Mouse (Mus musculus): Measurements from ENCODE around the gene Rexo1. TPM values are rescaled to one million over a fixed set of nuclear protein-coding genes. Genes with fewer than 3 reads are reported as not detected.

Gene Rexo1
- polyA plus RNA-seq, 1 experiment from 2014 or later, result 32.9 TPM

DNA sequence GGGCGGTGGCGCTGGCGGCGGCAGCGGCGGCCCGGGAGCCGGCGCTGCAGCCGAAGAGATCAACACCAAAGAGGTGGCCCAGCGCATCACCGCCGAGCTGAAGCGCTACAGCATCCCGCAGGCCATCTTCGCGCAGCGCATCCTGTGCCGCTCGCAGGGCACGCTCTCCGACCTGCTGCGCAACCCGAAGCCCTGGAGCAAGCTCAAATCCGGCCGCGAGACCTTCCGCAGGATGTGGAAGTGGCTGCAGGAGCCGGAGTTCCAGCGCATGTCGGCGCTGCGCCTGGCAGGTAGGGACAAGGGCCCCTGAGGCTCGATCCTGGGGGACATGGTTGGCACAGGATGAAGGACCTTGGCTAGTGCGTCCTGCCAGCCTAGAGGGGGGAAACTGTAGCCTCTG, 65.5 kb downstream of the Rexo1 start:
- Histone ChIP-seq H3K4me2 (replicated peaks) (peak overlapping the region; percentile 85), H3K9ac (no peak overlapping the region)
- WGBS, result under 1% methylated on average over 26 of the region's 35 CpGs

DNA sequence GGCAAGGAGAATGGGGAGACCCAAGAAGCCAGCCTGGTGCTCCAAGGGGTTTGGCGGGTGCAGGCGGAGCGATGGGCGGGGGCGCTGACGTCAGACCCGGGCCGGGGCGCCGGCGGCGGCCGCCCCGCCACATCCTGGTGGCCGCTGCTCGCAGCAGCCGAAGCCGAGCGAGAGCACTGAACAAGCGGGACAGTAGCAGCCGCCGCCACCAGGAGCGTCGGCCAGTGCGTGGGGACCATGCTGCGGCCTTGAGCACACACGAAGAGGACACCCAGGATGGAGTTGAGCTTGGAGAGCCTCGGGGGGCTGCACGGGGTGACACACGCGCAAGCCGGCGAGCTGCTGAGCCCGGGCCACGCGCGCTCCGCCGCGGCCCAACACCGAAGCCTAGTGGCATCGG, 66.6 kb downstream of the Rexo1 start, which contains the start of gene Onecut3:
Gene Onecut3, plus strand, starts transcription at position 104 of the 400 bp plus-strand sequence.
- Histone ChIP-seq H3K4me3 (peak within 1 kb of the TSS; percentile 40), H3K27me3 (peaks cover 99% of the 10 kb centered on the region), H3K4me1 (peaks cover 23% of the 10 kb centered on the region), H3K27ac (no peak within 1 kb of the TSS), H3K9me3 (no peaks in the 10 kb centered on the region), H3K9ac (peak within 1 kb of the TSS; percentile 33; the same call in 1 of the 2 replicates), H3K36me3 (no peaks in the 10 kb centered on the region), H3K4me2 (replicated peaks) (peak within 1 kb of the TSS; percentile 85)
- ATAC-seq (ENCODE audit: insufficient number of reproducible peaks, insufficient read depth, low FRiP score, low TSS enrichment), result no peak
- WGBS, result 0% methylated on average over 39 of the region's 42 CpGs

More for the DNA sequence above, 65.5 kb downstream of the Rexo1 start:
- Histone ChIP-seq H3K36me3 (no peaks in the 10 kb centered on the region), H3K9me3 (no peaks in the 10 kb centered on the region), H3K4me1 (peaks cover 23% of the 10 kb centered on the region), H3K27ac (no peak overlapping the region), H3K27me3 (peaks cover 99% of the 10 kb centered on the region), H3K4me3 (peak overlapping the region; percentile 40; the same call in 1 of the 2 replicates)
- ATAC-seq (ENCODE audit: insufficient number of reproducible peaks, insufficient read depth, low FRiP score, low TSS enrichment), result no peak

Small RNA genes lying within 50 kb of the gene (microRNA-seq; reads per million reads assigned to microRNA genes)
- not detected for gene Mir6912

Other genes with a start within 250 kb of the Rexo1 start
- gene 2310011J03Rik, start 241.0 kb downstream of the Rexo1 start, polyA plus RNA-seq (2016; fragmentation: Nextera tagmentation; extraction: Ambion mirVana), result 50.0 and 50.3 TPM in 2 replicates
- 4.5 and 5.1 TPM in 2 replicates for gene Pcsk4, start 232.1 kb downstream of the Rexo1 start, polyA plus RNA-seq (2016; fragmentation: Nextera tagmentation; extraction: Ambion mirVana)
- 4.2 and 5.7 TPM in 2 replicates for gene Reep6, start 231.6 kb downstream of the Rexo1 start, polyA plus RNA-seq (2016; fragmentation: Nextera tagmentation; extraction: Ambion mirVana)
- 1.0 and 2.2 TPM in 2 replicates for gene Adamtsl5, start 213.1 kb downstream of the Rexo1 start, polyA plus RNA-seq (2016; fragmentation: Nextera tagmentation; extraction: Ambion mirVana)
- 0.87 and 1.2 TPM in 2 replicates for gene Plk5, start 205.1 kb downstream of the Rexo1 start, polyA plus RNA-seq (2016; fragmentation: Nextera tagmentation; extraction: Ambion mirVana)
- 13.1 and 14.9 TPM in 2 replicates for gene Mex3d, start 173.9 kb downstream of the Rexo1 start, polyA plus RNA-seq (2016; fragmentation: Nextera tagmentation; extraction: Ambion mirVana)
- gene Mbd3, start 162.0 kb downstream of the Rexo1 start, polyA plus RNA-seq (2016; fragmentation: Nextera tagmentation; extraction: Ambion mirVana), result 332 and 349 TPM in 2 replicates
- gene Uqcr11, start 154.7 kb downstream of the Rexo1 start, polyA plus RNA-seq (2016; fragmentation: Nextera tagmentation; extraction: Ambion mirVana), result 403 and 464 TPM in 2 replicates
- 251 and 258 TPM in 2 replicates for gene Tcf3, start 127.9 kb downstream of the Rexo1 start, polyA plus RNA-seq (2016; fragmentation: Nextera tagmentation; extraction: Ambion mirVana)
- gene Onecut3, start 66.7 kb downstream of the Rexo1 start, polyA plus RNA-seq (2016; fragmentation: Nextera tagmentation; extraction: Ambion mirVana), result 0.10 and 0.13 TPM in 2 replicates
- gene Atp8b3, start 22.4 kb downstream of the Rexo1 start, polyA plus RNA-seq (2016; fragmentation: Nextera tagmentation; extraction: Ambion mirVana), result 0.19 and 0.23 TPM in 2 replicates
- 12.4 and 12.5 TPM in 2 replicates for gene Klf16, start 15.8 kb upstream of the Rexo1 start, polyA plus RNA-seq (2016; fragmentation: Nextera tagmentation; extraction: Ambion mirVana)
- gene Abhd17a, start 28.8 kb upstream of the Rexo1 start, polyA plus RNA-seq (2016; fragmentation: Nextera tagmentation; extraction: Ambion mirVana), result 123 and 125 TPM in 2 replicates
- gene Scamp4, start 41.3 kb upstream of the Rexo1 start, polyA plus RNA-seq (2016; fragmentation: Nextera tagmentation; extraction: Ambion mirVana), result 77.4 and 80.6 TPM in 2 replicates
- 7.0 and 7.8 TPM in 2 replicates for gene Adat3, start 41.3 kb upstream of the Rexo1 start, polyA plus RNA-seq (2016; fragmentation: Nextera tagmentation; extraction: Ambion mirVana)
- 4.7 and 5.9 TPM in 2 replicates for gene Gm49322, start 44.5 kb upstream of the Rexo1 start, polyA plus RNA-seq (2016; fragmentation: Nextera tagmentation; extraction: Ambion mirVana)
- gene Csnk1g2, start 61.3 kb upstream of the Rexo1 start, polyA plus RNA-seq (2016; fragmentation: Nextera tagmentation; extraction: Ambion mirVana), result 250 and 263 TPM in 2 replicates
- 109 and 110 TPM in 2 replicates for gene Btbd2, start 95.5 kb upstream of the Rexo1 start, polyA plus RNA-seq (2016; fragmentation: Nextera tagmentation; extraction: Ambion mirVana)
- gene Mknk2, start 116.6 kb upstream of the Rexo1 start, polyA plus RNA-seq (2016; fragmentation: Nextera tagmentation; extraction: Ambion mirVana), result 117 and 122 TPM in 2 replicates
- gene Mob3a, start 140.4 kb upstream of the Rexo1 start, polyA plus RNA-seq (2016; fragmentation: Nextera tagmentation; extraction: Ambion mirVana), result 57.4 and 60.9 TPM in 2 replicates
- gene Izumo4, start 140.6 kb upstream of the Rexo1 start, polyA plus RNA-seq (2016; fragmentation: Nextera tagmentation; extraction: Ambion mirVana), result 20.5 and 23.6 TPM in 2 replicates
- 84.7 and 85.8 TPM in 2 replicates for gene Ap3d1, start 180.7 kb upstream of the Rexo1 start, polyA plus RNA-seq (2016; fragmentation: Nextera tagmentation; extraction: Ambion mirVana)
- 23.5 and 26.1 TPM in 2 replicates for gene Dot1l, start 193.6 kb upstream of the Rexo1 start, polyA plus RNA-seq (2016; fragmentation: Nextera tagmentation; extraction: Ambion mirVana)
- 64.8 and 71.7 TPM in 2 replicates for gene Sf3a2, start 236.6 kb upstream of the Rexo1 start, polyA plus RNA-seq (2016; fragmentation: Nextera tagmentation; extraction: Ambion mirVana)
- 132 and 142 TPM in 2 replicates for gene Plekhj1, start 237.1 kb upstream of the Rexo1 start, polyA plus RNA-seq (2016; fragmentation: Nextera tagmentation; extraction: Ambion mirVana)
- gene Amh, start 243.7 kb upstream of the Rexo1 start, polyA plus RNA-seq (2016; fragmentation: Nextera tagmentation; extraction: Ambion mirVana), result not detected in 2 replicates

Data from embryonic facial prominence, embryonic 12.5 days (tissue).